Mouse (Mus musculus) B cell, adult (primary cell): Measurements from ENCODE around the gene Psmc3. TPM values are rescaled to one million over a fixed set of nuclear protein-coding genes. Genes with fewer than 3 reads are reported as not detected.

Experiments used
- total RNA-seq: library from RNA; stranded (reverse); gene quantifications from 4 replicates; pipeline ENCODE4 v1.2.4, GENCODE M21; 2023; ENCODE audit not compliant: inconsistent age

Gene Psmc3
- total RNA-seq, result 106 to 121 TPM (median 114 TPM) in 4 replicates

DNA sequence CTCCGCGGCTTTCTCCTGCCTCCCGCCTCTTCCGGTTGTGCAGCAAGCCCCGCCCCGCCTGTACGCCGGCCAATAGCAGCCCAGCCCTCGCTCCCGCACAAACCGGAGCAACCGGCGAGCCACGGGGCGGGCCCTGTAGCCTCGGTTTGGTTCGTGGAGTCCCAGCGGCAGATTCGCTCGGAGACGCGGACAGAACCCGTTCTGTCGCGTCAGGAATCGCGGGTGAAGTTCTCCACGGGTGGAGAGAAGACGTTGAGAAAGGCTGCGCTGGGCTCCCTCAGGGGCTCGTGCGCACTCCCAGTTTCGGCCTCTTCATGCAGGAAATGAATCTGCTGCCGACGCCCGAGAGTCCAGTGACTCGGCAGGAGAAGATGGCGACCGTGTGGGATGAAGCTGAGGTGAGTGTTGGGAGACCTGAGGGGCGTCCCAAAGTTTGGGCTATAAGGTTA, at the start of gene Psmc3:
Psmc3 (plus strand) TSS at position 76 of the 449 bp plus-strand sequence.

DNA sequence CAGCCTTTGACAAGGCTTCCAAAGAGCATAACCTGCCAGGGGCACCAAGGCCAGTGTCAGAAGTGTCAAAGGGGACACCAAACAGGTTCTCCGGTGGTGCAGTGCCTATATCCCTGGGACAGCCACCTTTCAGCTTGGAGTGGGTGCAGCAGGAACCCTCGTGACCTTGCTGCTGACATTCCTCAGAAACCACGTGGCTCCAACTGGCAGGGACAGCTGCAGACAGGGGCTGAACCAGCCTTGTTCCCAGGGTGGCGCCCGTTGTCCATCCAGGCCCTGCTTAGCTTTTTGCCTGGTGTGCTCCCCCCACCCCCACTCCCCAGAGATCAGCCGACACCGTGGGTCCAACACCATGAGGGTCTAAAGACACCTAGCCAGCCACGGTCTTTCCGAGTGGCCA, 18.4 kb upstream of the Psmc3 start, which contains the start of gene Rapsn:
Rapsn (plus strand) TSS at position 236 of the 400 bp plus-strand sequence.

DNA sequence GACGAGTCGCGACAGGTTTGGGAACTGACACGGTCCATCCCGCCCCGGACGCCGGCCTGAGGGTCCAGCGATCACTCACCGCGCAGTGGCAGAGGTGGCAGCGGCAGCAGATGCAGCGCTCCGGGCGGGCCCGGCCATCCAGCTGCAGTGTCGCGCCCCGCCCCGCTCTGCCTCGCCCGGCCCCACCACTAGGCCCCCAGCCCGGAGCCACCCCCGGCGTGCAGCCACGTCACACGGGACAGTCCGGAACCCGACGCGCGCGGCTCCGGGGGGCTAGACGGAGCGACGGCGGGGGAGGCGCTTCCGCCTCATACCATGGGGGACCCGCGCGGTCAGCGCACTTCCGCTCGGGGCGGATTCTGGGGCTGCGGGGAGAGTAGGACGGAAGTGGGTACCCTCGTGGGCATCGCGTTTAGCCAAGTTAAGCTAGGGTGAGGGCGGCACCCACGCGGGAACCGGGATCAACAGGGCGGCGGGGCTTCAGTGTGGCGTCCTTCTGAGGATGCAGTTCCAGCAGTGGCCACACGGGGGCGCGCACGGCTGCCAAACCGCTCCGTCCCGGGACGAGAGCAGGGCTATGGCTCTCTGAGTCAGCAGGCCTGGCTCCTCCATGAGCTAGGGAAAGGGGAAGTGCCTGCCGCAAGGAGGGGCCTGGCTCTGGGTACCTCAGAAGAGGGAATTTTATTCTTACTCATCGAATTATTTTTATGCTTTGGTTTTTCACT, 16.4 kb downstream of the Psmc3 start, which contains the start of gene Slc39a13:
Slc39a13 (minus strand) TSS at position 342 of the 725 bp plus-strand sequence.

DNA sequence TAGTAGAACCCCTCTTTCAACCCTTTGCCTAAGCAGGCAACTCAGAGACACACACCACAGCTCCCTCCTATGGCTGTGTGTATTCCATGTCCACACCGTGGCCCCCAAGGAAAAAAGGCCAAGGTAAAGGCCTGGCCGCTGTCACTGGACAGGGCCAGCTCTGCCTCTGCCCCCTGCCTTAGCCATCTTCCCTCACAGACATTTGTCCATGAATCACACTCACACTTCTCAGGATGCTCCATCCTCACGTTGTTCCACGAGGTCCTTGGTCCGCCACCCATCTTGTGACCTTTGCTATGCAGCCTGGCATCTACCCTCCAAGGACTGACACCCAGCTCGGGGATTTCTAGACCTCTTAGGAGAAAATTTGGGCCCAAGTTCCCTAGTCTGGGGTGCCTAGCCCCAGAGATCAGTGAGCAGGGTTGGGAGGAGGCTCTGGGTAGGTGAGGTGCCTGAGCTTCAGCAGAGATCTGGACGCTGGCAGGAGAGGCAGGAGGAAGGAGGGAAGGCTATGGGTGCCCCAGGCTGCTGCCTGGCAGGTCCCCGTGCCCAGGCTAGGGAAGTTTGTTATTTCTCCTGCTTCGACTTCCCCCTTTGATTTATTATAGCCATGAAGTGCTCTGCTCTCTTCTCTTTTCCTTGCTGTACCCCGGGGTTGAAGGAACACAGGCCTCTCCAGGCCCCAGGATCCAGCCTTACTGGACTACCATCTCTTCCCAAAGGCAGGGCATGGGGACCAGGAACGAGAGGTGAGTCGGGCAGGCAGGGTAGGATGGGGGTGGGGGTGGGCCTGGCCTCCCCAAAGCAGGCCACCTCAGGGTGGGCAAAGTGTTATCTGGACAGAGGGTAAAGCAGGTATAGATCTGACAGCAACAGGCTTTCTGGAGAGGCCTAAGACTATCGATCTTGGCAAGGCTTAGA, 28.2 kb downstream of the Psmc3 start, which contains the start of gene Spi1:
Spi1 (plus strand) TSS at position 616 of the 921 bp plus-strand sequence.

Other genes with a start within 250 kb of the Psmc3 start
- 87.0 to 105 TPM (median 99.6 TPM) in 4 replicates for gene Mtch2, start 206.9 kb upstream of the Psmc3 start, total RNA-seq
- gene C1qtnf4, start 168.1 kb upstream of the Psmc3 start, total RNA-seq, result 0.67 TPM in 1 of 4 replicates, not detected in the others
- gene Kbtbd4, start 149.3 kb upstream of the Psmc3 start, total RNA-seq, result 25.6 to 31.9 TPM (median 29.7 TPM) in 4 replicates
- gene Ndufs3, start 149.2 kb upstream of the Psmc3 start, total RNA-seq, result 120 to 152 TPM (median 131 TPM) in 4 replicates
- gene Celf1, start 113.6 kb upstream of the Psmc3 start, total RNA-seq, result 79.8 to 84.9 TPM (median 81.9 TPM) in 4 replicates
- gene Rapsn, start 18.4 kb upstream of the Psmc3 start, total RNA-seq, result 0.48 to 0.54 TPM in 2 of 4 replicates, not detected in the others
- 18.6 to 27.1 TPM (median 21.9 TPM) in 4 replicates for gene Slc39a13, start 16.4 kb downstream of the Psmc3 start, total RNA-seq
- gene Spi1, start 28.4 kb downstream of the Psmc3 start, total RNA-seq, result 93.1 to 119 TPM (median 105 TPM) in 4 replicates
- 1.5 to 2.4 TPM (median 1.8 TPM) in 4 replicates for gene Mybpc3, start 64.1 kb downstream of the Psmc3 start, total RNA-seq
- 101 to 108 TPM (median 104 TPM) in 4 replicates for gene Madd, start 129.8 kb downstream of the Psmc3 start, total RNA-seq
- 2.1 to 7.0 TPM (median 3.8 TPM) in 4 replicates for gene Nr1h3, start 148.8 kb downstream of the Psmc3 start, total RNA-seq
- 3.8 to 4.8 TPM (median 4.2 TPM) in 4 replicates for gene Acp2, start 148.9 kb downstream of the Psmc3 start, total RNA-seq
- 33.6 to 38.6 TPM (median 36.9 TPM) in 4 replicates for gene Ddb2, start 183.0 kb downstream of the Psmc3 start, total RNA-seq
- 0.45 to 0.70 TPM (median 0.69 TPM) in 3 of 4 replicates, not detected in the other for gene Pacsin3, start 201.9 kb downstream of the Psmc3 start, total RNA-seq
- gene Arfgap2, start 211.0 kb downstream of the Psmc3 start, total RNA-seq, result 146 to 156 TPM (median 152 TPM) in 4 replicates